Mouse (Mus musculus): ENCODE results near the gene Pxn. TPM values are rescaled to one million over a fixed set of nuclear protein-coding genes. Genes with fewer than 3 reads are reported as not detected.
A peak's percentile ranks its signal among the peaks of the same experiment; 100 is the strongest.

The Pxn gene
- 10 to 100 TPM; 14.5 to 21.0 TPM for polyA plus RNA-seq (2017; shearing (Covaris generic))

GRCm38 (mm10) chr5:115506454-115507201, at the start of gene Pxn:
TSS of gene Pxn (plus strand) at chr5:115506676.
- ATAC-seq, result peak; percentile 82

GRCm38 (mm10) chr5:115458918-115459317, 47.6 kb upstream of the Pxn start:
- no peak for ATAC-seq

GRCm38 (mm10) chr5:115464408-115465115, 41.9 kb upstream of the Pxn start:
- no peak for ATAC-seq

GRCm38 (mm10) chr5:115465642-115466420, 40.6 kb upstream of the Pxn start, which contains the start of gene Pla2g1b:
TSS of gene Pla2g1b (plus strand) at chr5:115466262.
- ATAC-seq, result no peak

- no peak for ATAC-seq
Observed at GRCm38 (mm10) chr5:115469791-115470190, 36.7 kb upstream of the Pxn start.

- ATAC-seq, result no peak
Observed at GRCm38 (mm10) chr5:115470766-115471531, 35.5 kb upstream of the Pxn start.

GRCm38 (mm10) chr5:115473191-115473590, 33.3 kb upstream of the Pxn start:
- no peak for ATAC-seq

GRCm38 (mm10) chr5:115474174-115474828, 32.2 kb upstream of the Pxn start:
- peak; percentile 66 for ATAC-seq

- no peak for ATAC-seq
Observed at GRCm38 (mm10) chr5:115475337-115476106, 31.0 kb upstream of the Pxn start.

GRCm38 (mm10) chr5:115476107-115476727, 30.3 kb upstream of the Pxn start:
- ATAC-seq, result no peak

GRCm38 (mm10) chr5:115479561-115479960, 26.9 kb upstream of the Pxn start:
- no peak for ATAC-seq

GRCm38 (mm10) chr5:115480101-115480500, 26.4 kb upstream of the Pxn start:
- ATAC-seq, result no peak

- no peak for ATAC-seq
Observed at GRCm38 (mm10) chr5:115482390-115483265, 23.8 kb upstream of the Pxn start.

- ATAC-seq, result no peak
Observed at GRCm38 (mm10) chr5:115483385-115483784, 23.1 kb upstream of the Pxn start.

- peak; percentile 92 for ATAC-seq
Observed at GRCm38 (mm10) chr5:115483947-115484920, 22.2 kb upstream of the Pxn start, which contains the start of gene Sirt4. TSS of gene Sirt4 (minus strand) at chr5:115484725.

GRCm38 (mm10) chr5:115484996-115485395, 21.5 kb upstream of the Pxn start:
- ATAC-seq, result no peak

GRCm38 (mm10) chr5:115485489-115486205, 20.8 kb upstream of the Pxn start:
- ATAC-seq, result no peak
